Mouse (Mus musculus): ENCODE measurements around the gene Atpaf1. TPM values are rescaled to one million over a fixed set of nuclear protein-coding genes. Genes with fewer than 3 reads are reported as not detected.

Gene Atpaf1
- polyA plus RNA-seq, 1 experiment from 2014 or later, result 54.0 TPM

DNA sequence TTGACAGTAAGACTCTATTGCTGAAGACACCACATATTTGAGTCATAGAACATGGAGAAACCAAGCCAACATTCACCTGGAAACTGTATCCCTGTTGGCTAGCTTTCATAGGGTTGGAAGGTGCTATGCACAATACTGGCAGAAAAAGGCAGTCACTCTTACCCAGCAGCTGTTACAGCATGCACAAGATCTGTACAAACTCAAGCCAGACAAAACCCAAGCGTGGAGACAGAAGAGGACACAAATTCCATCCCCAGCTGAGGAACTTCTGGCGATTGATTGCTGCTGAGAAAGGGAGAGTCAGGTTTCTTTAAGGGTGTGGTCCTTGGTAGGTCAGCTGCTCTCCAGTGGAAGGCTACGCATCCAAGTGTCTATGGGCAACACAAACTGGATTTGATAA, 35.6 kb downstream of the Atpaf1 start:
- no peak overlapping the region for H3K4me3 ChIP-seq (ENCODE audit: low read depth, low read length)
- DNase-seq (ENCODE audit: low spot score) (no peak), ATAC-seq (replicated peaks; ENCODE audit: insufficient number of reproducible peaks, low FRiP score, low TSS enrichment, low read depth) (no peak)
- 78% methylated on average over 3 of the region's 3 CpGs for WGBS
- H3K4me2 ChIP-seq (ENCODE audit: low read depth, low read length), result no peak overlapping the region
- H3K9me3 ChIP-seq (replicated peaks; ENCODE audit: control insufficient read depth, low read length), result no peaks in the 10 kb centered on the region
- H3K36me3 ChIP-seq (replicated peaks; ENCODE audit: control insufficient read depth, insufficient read depth, low read depth, low read length), result no peaks in the 10 kb centered on the region
- no peaks in the 10 kb centered on the region for H3K27me3 ChIP-seq (ENCODE audit: control insufficient read depth, insufficient read depth, low read length)
- no peak overlapping the region for H3K27ac ChIP-seq (replicated peaks; ENCODE audit: low read depth, low read length)
- no peaks in the 10 kb centered on the region for H3K4me1 ChIP-seq (ENCODE audit: control insufficient read depth, insufficient read depth, low read length)
- no peak overlapping the region for H3K9ac ChIP-seq (replicated peaks; ENCODE audit: low read length)

DNA sequence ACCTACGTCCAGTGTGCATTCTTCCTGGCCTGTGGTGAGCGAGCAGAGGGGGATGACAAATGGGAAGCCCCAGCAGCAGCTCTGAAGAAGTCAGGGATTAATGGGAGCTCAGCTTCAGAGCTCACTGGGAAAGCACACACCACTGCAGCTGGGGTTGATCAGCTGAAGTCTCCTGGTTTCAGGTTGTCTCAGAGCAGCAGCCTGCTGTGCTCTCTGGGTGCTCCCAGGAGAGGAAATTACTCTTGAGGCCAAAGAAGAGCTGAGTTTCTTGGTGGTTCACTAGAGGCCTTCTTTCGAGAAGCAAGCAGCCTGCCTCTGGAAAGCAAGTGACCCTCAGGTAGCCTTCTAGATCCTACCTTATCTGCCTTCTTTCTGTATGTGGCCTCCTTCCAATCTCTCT, 36.3 kb downstream of the Atpaf1 start:
- Histone ChIP-seq H3K27me3 (ENCODE audit: control insufficient read depth, insufficient read depth, low read length) (no peaks in the 10 kb centered on the region), H3K4me1 (ENCODE audit: control insufficient read depth, insufficient read depth, low read length) (no peaks in the 10 kb centered on the region), H3K4me3 (ENCODE audit: low read depth, low read length) (no peak overlapping the region), H3K4me2 (ENCODE audit: low read depth, low read length) (no peak overlapping the region), H3K27ac (replicated peaks; ENCODE audit: low read depth, low read length) (no peak overlapping the region), H3K9me3 (replicated peaks; ENCODE audit: control insufficient read depth, low read length) (no peaks in the 10 kb centered on the region), H3K36me3 (replicated peaks; ENCODE audit: control insufficient read depth, insufficient read depth, low read depth, low read length) (no peaks in the 10 kb centered on the region), H3K9ac (replicated peaks; ENCODE audit: low read length) (no peak overlapping the region)
- DNase-seq (ENCODE audit: low spot score) (no peak), ATAC-seq (replicated peaks; ENCODE audit: insufficient number of reproducible peaks, low FRiP score, low TSS enrichment, low read depth) (no peak)
- 63% methylated on average over 3 of the region's 3 CpGs for WGBS

DNA sequence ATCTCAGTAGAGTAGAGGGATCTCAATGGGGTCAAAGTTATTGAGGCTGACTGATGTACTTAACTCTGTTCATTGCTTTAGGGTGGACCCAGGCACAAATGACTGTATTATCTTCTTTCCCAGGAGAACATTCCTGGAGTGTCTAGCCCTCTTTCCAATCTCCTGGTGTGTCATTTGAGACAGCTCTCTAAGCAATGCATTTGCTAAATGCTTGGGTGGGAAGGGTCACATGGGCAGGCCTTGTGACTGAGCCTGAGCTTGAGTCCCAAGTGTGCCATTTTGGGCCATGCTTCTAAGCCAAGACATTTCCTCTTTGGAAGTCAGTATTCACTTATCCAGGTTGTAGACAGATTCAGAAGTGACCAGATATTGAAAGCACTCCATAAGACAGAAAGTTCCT, 36.8 kb downstream of the Atpaf1 start:
- Histone ChIP-seq H3K36me3 (replicated peaks; ENCODE audit: control insufficient read depth, insufficient read depth, low read depth, low read length) (no peaks in the 10 kb centered on the region), H3K4me2 (ENCODE audit: low read depth, low read length) (no peak overlapping the region), H3K4me1 (ENCODE audit: control insufficient read depth, insufficient read depth, low read length) (no peaks in the 10 kb centered on the region), H3K27me3 (ENCODE audit: control insufficient read depth, insufficient read depth, low read length) (no peaks in the 10 kb centered on the region), H3K27ac (replicated peaks; ENCODE audit: low read depth, low read length) (no peak overlapping the region), H3K9me3 (replicated peaks; ENCODE audit: control insufficient read depth, low read length) (no peaks in the 10 kb centered on the region), H3K4me3 (ENCODE audit: low read depth, low read length) (no peak overlapping the region), H3K9ac (replicated peaks; ENCODE audit: low read length) (no peak overlapping the region)
- ATAC-seq (replicated peaks; ENCODE audit: insufficient number of reproducible peaks, low FRiP score, low TSS enrichment, low read depth), result no peak
- no peak for DNase-seq (ENCODE audit: low spot score)

DNA sequence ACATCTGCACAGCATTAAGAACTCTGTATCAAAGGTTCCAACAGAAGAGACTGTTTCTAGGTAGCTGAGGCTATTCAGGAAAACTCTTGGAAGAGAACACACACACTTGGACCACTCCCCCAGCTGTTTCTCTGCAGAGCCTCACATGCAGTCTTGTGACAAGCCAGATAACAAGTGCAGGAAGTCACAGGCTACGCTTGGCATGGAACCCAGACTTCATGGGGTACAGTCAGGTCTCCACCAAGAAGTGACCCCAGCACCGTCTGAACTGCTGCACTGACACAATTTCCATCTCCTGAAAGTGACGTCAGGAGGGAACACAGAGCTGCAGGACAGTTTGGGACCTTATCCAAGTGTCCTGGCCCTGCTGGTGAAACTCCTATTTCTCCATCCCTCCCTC, 37.3 kb downstream of the Atpaf1 start:
- 82% methylated on average over 3 of the region's 3 CpGs for WGBS

DNA sequence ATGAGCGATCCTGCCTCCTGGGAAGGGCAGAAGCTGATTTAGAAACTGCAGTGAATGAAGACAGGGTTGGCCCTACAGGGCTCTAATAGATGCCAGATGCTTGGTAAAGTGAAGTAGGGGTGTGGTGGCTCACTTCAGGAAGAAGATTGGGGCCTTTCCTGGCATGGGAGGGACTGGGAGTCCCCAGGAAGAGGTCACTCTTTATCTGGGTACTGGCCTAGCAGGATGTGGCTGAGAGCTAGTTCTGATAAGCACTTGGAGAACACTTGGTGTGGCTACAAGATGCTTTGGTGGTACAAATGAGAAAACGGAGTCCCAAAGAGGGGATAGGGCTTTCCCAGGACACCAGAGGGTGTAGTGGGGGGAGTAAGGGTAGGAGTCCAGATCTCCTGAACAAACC, 39.6 kb downstream of the Atpaf1 start:
- Histone ChIP-seq H3K9ac (replicated peaks; ENCODE audit: low read length) (no peak overlapping the region), H3K36me3 (replicated peaks; ENCODE audit: control insufficient read depth, insufficient read depth, low read depth, low read length) (no peaks in the 10 kb centered on the region), H3K4me1 (ENCODE audit: control insufficient read depth, insufficient read depth, low read length) (no peaks in the 10 kb centered on the region), H3K27ac (replicated peaks; ENCODE audit: low read depth, low read length) (no peak overlapping the region), H3K27me3 (ENCODE audit: control insufficient read depth, insufficient read depth, low read length) (no peaks in the 10 kb centered on the region), H3K9me3 (replicated peaks; ENCODE audit: control insufficient read depth, low read length) (no peaks in the 10 kb centered on the region), H3K4me2 (ENCODE audit: low read depth, low read length) (no peak overlapping the region), H3K4me3 (ENCODE audit: low read depth, low read length) (no peak overlapping the region)
- WGBS, result 52% methylated on average over 2 of the region's 2 CpGs
- DNase-seq (ENCODE audit: low spot score), result no peak
- ATAC-seq (replicated peaks; ENCODE audit: insufficient number of reproducible peaks, low FRiP score, low TSS enrichment, low read depth), result no peak

More for the DNA sequence above, 37.3 kb downstream of the Atpaf1 start:
- Histone ChIP-seq H3K27ac (replicated peaks; ENCODE audit: low read depth, low read length) (no peak overlapping the region), H3K9ac (replicated peaks; ENCODE audit: low read length) (no peak overlapping the region), H3K4me2 (ENCODE audit: low read depth, low read length) (no peak overlapping the region), H3K4me1 (ENCODE audit: control insufficient read depth, insufficient read depth, low read length) (no peaks in the 10 kb centered on the region), H3K36me3 (replicated peaks; ENCODE audit: control insufficient read depth, insufficient read depth, low read depth, low read length) (no peaks in the 10 kb centered on the region), H3K27me3 (ENCODE audit: control insufficient read depth, insufficient read depth, low read length) (no peaks in the 10 kb centered on the region), H3K9me3 (replicated peaks; ENCODE audit: control insufficient read depth, low read length) (no peaks in the 10 kb centered on the region), H3K4me3 (ENCODE audit: low read depth, low read length) (no peak overlapping the region)
- ATAC-seq (replicated peaks; ENCODE audit: insufficient number of reproducible peaks, low FRiP score, low TSS enrichment, low read depth) (no peak), DNase-seq (ENCODE audit: low spot score) (no peak)

DNA sequence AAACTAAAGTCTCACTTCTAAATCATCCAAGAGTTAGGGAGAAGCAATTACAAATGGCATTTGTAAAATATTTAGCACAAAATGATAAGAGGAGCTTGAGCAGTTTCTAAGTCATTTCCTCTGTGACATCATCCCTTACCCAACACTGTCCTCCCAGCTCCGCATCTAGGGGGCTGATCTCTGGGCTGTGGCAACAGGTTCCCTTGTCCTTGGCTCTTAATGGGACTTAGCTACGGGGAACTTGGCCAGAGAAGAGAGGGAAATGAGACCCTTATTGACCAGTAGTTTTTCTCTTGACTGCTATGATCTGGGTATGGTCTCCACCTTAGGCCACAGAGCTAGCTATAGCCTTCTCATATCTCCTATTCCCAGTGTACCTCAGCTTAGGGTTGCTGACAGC, 40.7 kb downstream of the Atpaf1 start:
- ATAC-seq (replicated peaks; ENCODE audit: insufficient number of reproducible peaks, low FRiP score, low TSS enrichment, low read depth), result no peak

DNA sequence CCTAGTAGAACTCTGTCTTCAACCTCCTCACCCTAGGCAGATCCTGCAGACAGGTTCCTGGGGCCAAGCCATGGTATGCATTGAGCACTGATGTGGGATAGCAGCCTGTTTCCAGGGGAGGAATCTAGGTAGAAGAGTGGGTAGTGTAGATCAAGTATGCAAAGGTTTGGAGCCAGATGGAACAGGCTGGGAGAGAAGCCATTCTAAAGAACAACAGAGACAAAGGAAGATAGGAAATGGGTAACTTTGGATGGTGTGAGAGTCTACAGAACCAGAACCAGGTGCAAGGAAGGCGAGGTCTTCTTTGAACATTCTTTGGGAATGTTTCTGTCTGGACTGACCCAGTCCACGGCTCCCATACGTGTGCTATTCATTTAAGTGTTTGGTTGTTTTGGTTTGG, 42.5 kb downstream of the Atpaf1 start:
- H3K27ac ChIP-seq (replicated peaks; ENCODE audit: low read depth, low read length), result no peak overlapping the region
- peaks cover 3% of the 10 kb centered on the region; the same call in 1 of the 2 replicates for H3K27me3 ChIP-seq (ENCODE audit: control insufficient read depth, insufficient read depth, low read length)
- no peaks in the 10 kb centered on the region for H3K9me3 ChIP-seq (replicated peaks; ENCODE audit: control insufficient read depth, low read length)
- 60% methylated on average over 3 of the region's 3 CpGs for WGBS
- no peak overlapping the region for H3K4me2 ChIP-seq (ENCODE audit: low read depth, low read length)
- DNase-seq (ENCODE audit: low spot score) (no peak), ATAC-seq (replicated peaks; ENCODE audit: insufficient number of reproducible peaks, low FRiP score, low TSS enrichment, low read depth) (no peak)
- no peaks in the 10 kb centered on the region for H3K36me3 ChIP-seq (replicated peaks; ENCODE audit: control insufficient read depth, insufficient read depth, low read depth, low read length)
- no peak overlapping the region for H3K9ac ChIP-seq (replicated peaks; ENCODE audit: low read length)
- H3K4me1 ChIP-seq (ENCODE audit: control insufficient read depth, insufficient read depth, low read length), result no peaks in the 10 kb centered on the region
- H3K4me3 ChIP-seq (ENCODE audit: low read depth, low read length), result no peak overlapping the region

More for the DNA sequence above, 40.7 kb downstream of the Atpaf1 start:
- Histone ChIP-seq H3K9ac (replicated peaks; ENCODE audit: low read length) (no peak overlapping the region), H3K4me2 (ENCODE audit: low read depth, low read length) (no peak overlapping the region), H3K27ac (replicated peaks; ENCODE audit: low read depth, low read length) (no peak overlapping the region), H3K27me3 (ENCODE audit: control insufficient read depth, insufficient read depth, low read length) (peaks cover 3% of the 10 kb centered on the region; the same call in 1 of the 2 replicates), H3K4me1 (ENCODE audit: control insufficient read depth, insufficient read depth, low read length) (no peaks in the 10 kb centered on the region), H3K4me3 (ENCODE audit: low read depth, low read length) (no peak overlapping the region), H3K36me3 (replicated peaks; ENCODE audit: control insufficient read depth, insufficient read depth, low read depth, low read length) (no peaks in the 10 kb centered on the region), H3K9me3 (replicated peaks; ENCODE audit: control insufficient read depth, low read length) (no peaks in the 10 kb centered on the region)
- WGBS, result 85% methylated on average over 2 of the region's 2 CpGs
- DNase-seq (ENCODE audit: low spot score), result no peak

DNA sequence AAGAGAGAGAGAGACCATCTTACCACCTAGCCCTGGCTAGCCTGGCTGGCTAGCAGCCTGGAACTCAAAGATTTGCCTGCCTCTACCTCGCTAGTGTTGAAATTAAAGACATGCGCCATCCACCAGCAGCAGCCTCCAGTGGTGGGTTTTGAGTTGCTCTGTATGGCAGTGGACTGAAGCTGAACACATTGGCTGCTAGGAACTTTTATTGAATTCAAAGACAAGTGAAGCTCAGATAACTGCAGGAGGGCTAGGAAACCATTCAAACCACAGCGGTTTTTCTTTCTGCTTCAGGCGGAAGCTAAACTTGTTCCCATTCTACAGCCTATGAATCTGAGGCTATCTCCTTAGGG, 42.9 kb downstream of the Atpaf1 start:
- WGBS, result 2% methylated on average over 4 of the region's 4 CpGs
- H3K4me1 ChIP-seq (ENCODE audit: control insufficient read depth, insufficient read depth, low read length), result no peaks in the 10 kb centered on the region
- no peaks in the 10 kb centered on the region for H3K9me3 ChIP-seq (replicated peaks; ENCODE audit: control insufficient read depth, low read length)
- H3K4me2 ChIP-seq (ENCODE audit: low read depth, low read length), result peak overlapping the region; percentile 85
- no peak for ATAC-seq (replicated peaks; ENCODE audit: insufficient number of reproducible peaks, low FRiP score, low TSS enrichment, low read depth)
- peak; percentile 30 for DNase-seq (ENCODE audit: low spot score)
- H3K9ac ChIP-seq (replicated peaks; ENCODE audit: low read length), result peak overlapping the region; percentile 69
- H3K36me3 ChIP-seq (replicated peaks; ENCODE audit: control insufficient read depth, insufficient read depth, low read depth, low read length), result no peaks in the 10 kb centered on the region
- H3K4me3 ChIP-seq (ENCODE audit: low read depth, low read length), result peak overlapping the region; percentile 75
- peaks cover 3% of the 10 kb centered on the region; the same call in 1 of the 2 replicates for H3K27me3 ChIP-seq (ENCODE audit: control insufficient read depth, insufficient read depth, low read length)
- no peak overlapping the region for H3K27ac ChIP-seq (replicated peaks; ENCODE audit: low read depth, low read length)
